Mouse (Mus musculus) adrenal gland, adult 2 months (tissue): Measurements from ENCODE around the gene Gls2. TPM values are rescaled to one million over a fixed set of nuclear protein-coding genes. Genes with fewer than 3 reads are reported as not detected.
"Not testable (repeated sequence)": the region's sequence is repeated elsewhere in the genome, so short reads cannot be mapped to it uniquely, and the experiment has no call there.

Experiments used
- DNase-seq: peaks from one replicate; pipeline ENCODE4 v3.0.0; 2021
- polyA plus RNA-seq: library from polyadenylated mRNA; depleted of rRNA; stranded (reverse); fragments of >200 nt; gene quantifications from 2 replicates; pipeline ENCODE4 v1.2.3, GENCODE M21; 2012
- total RNA-seq, 2 experiments: library from RNA; stranded (reverse); gene quantifications; 2 replicates each; pipeline ENCODE4 v1.2.3; 2021

Gene Gls2
- total and polyA plus RNA-seq, 3 experiments = 2.5 to 3.8 (median 3.7) TPM

DNA sequence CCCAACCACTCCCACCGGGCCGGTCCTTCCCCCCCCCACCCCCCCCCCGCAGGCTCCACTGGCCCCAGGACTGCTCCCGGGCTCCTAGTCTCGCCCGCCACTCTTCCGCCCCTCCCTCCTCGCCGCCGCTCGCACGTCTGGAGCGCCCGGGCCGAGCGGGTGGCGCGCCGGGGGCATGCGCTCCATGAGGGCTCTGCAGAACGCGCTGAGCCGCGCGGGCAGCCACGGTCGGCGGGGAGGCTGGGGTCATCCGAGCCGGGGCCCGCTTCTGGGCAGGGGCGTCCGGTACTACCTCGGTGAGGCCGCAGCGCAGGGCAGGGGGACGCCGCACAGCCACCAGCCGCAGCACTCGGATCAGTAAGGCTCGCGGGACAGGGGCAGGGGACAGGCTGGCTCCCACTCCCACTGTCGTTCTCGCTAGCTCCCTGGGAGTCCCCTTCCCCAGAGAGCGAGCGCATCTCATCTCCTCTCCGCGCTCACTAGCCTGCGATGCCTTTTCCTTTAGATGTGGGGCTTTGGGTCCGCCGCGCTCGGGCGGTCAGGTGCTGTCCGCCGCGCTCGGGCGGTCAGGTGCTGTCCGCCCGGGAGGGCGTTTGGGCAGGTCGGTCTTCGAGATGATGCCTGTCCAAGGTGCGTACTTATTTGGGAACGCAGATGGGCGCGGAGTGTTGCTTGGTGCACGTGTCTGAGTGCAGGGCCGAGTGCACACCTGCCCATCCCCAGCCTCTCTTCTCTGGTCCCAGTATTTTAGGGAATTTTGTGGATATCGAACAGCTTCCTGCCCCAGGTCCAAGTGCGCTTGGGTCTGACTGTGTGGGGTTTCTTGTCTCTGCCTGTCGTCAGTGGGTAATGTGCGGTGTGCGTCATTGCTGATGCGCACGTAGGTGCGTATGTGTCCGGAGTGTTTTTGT is 549 bp downstream of the Gls2 start:
- DNase-seq = no peak

DNA sequence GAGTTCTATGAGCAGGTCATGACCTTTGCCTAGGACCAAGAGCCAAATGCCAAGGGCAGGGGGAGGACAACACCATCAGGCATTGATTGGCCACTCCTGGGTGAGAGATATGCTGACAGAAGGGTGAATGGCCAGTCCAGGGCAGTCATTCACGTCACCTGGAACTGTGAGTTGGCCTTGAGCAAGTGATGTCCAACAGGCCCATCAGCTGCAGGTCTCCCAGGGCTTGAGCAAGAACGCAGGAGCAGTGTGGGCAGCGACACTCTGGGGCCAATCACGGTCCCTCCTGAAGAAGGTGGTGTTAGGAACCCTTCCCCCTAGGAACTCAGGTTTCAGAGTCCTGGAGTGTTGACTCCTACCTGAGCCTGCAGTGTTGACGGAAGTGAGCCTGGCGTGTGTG is 7.6 kb downstream of the Gls2 start:
- no peak for DNase-seq

DNA sequence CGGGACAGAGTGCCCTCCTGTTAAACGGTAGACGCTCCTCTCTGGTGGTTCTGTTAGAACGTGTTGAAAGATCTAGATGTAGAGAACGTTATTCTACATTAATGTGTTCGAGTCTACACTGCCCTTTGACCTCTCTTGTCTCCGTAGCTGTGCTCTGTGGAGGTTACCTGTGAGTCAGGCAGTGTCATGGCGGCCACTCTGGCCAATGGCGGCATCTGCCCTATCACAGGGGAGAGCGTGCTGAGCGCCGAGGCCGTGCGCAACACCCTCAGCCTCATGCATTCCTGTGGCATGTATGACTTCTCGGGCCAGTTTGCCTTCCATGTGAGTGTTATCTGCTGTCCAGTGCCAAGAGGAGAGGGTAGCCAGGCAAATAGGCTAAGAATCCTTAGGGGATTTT is 10.7 kb downstream of the Gls2 start:
- DNase-seq = no peak

DNA sequence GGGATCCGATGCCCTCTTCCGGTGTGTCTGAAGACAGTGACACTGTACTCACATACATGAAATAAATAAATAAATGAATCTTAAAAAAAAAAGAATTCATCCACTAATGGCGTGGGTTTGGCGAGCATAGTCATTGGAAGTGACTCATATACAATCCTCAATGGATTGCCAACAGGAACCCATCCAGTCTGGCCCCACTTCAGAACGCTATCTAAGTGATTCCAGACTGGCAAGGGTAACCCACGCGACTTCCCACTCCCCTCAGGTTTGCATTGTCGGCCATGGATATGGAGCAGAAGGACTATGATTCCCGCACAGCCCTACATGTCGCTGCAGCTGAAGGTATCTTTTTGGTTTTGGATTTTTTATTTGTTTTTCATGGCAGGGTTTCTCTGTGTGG is 14.1 kb downstream of the Gls2 start:
- no peak for DNase-seq

DNA sequence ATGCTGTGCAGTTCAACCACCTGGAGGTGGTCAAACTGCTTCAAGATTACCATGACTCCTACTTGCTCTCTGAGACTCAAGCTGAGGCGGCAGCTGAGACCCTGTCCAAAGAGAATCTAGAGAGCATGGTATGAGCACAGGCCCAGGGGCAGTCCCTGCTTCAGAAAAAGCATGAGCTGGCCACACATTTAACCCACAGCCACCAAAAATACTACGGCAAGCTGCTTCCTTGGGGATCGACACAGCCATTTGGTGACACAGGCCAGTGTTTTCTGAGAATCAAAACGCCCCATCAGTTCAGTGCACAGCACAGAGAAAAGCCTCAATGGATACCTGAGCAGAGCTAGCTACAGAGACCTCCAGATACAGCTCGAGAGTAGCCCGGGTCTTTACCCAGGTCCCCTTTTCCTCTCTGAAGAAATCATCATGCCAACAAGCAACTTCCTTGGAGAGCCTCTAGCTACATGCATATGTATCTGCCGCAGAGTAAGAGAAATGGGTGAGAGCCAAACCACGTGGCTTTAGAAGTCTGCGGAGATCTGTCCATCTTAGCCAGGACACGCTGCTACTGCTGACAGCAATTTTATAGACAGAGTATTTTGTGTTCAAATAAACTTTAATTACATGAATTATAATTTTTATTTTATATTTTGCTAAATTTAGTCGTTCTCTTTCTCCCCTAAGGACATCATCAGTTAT is 15.2 kb downstream of the Gls2 start:
- DNase-seq = no peak

DNA sequence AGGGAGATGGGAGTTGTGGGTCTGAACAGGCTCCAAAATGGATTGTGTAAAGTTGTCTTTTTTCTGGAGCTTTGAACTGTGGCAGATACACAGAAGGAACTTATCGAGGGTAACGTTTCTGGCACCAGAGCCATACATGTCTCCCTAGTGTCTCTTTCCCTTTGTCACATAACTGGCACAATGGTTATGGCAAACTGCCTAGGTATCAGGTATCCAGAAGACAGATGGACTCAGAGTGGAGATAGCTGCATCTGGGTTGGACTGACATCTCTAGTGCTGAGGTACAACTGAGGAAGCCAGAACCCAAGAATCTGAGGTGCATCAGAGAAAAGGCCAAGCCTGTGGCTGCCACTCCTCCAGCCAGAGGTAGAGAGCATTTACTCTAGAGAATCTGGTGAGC is 15.9 kb downstream of the Gls2 start:
- no peak for DNase-seq

DNA sequence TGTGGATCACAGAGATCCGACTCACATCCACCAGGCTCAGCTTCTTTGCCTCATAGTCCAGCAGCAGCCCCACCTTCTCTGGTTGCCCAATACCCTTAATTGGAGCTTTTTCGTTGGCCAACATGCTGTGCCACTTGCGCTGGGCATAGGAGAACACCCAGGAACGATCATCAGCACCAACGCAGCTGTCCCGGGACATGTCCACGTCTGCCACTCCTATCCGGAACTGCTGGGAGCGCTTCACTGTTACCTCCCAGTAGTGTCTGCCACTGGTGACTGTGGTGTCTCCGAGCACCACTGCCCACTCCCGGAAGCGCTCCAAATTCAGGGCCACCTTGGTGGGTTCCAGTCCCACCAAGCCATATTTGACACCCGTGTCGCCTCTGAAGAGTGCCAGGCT is 16.7 kb downstream of the Gls2 start:
- peak; percentile 52 for DNase-seq

DNA sequence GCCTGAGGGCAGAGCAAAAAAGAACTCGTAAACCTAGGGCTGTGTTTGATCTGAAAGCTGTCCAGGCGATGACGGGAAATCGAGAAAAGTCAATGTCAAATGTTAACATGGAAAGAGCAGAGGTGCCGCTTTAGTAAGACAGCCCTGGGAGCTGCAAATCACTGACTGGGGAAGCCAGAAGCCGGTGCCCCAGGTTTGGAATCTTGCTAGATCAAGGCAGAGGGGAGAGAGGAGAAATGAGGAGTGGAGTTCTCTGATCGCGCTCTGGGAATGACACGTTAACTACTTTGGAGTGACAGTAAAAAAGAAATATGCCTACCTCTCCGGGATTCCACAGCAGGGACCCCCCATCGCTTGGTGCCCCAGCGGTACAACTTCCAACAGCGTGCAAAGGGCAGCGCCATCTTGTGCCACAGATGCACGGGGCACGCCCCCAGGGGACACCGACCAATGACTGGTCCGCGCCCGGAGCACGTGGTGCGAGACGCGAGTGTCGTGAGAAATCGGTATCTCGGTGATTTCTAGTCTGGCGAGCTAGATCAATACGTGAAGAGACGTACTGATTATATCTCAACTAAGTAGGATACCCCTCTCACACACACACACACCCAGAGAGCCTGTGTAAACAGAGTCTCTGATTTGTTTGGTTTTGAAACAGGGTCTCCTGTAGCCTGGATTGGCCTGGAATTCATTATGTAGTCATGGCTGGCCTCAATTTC is 17.3 kb downstream of the Gls2 start, which contains the start of gene Spryd4:
Gene Spryd4 (minus strand): TSS at position 418 of the 719 bp plus-strand sequence.
- DNase-seq = peak; percentile 93

DNA sequence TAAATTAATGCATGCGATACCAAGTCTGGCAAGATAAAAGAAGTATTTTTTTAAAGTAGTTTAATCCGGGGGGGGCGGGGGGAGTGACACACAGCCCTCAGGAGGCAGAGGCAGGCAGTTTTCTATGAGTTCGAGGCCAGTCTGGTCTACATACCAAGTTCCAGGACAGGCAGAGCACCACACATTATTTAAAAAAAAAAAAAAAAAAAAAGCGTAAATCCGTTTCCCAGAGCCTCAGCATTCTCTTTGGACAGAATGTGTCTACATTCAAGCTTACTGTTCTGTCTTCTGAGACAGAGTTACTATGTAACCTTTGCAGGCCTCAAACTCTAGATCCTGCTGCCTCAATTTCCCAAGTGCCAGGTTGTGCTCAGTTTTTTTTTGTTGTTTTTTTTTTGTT is 17.9 kb downstream of the Gls2 start:
- no peak for DNase-seq

DNA sequence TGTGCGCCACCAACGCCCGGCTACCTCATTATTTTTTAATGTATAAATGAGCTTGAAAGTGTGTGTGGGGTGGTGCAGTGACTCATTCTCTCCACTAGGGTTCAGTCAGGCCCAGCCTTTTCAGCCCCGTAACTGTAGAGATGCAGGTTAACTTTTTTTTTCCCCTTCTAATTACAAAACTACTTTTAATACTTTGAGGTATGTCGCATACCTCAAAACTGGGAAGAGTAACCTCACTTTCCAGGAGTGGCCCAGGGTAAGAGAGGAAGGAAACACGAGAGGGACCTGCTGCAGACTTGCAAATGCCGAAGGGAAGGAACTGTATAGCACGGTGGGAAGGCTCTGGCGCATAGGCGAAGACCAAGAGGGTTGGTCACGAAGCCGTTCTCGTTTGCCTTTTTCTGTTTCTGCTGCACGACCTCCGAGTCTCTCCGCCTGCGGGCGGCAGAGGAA is 18.6 kb downstream of the Gls2 start:
- DNase-seq = peak; percentile 63

DNA sequence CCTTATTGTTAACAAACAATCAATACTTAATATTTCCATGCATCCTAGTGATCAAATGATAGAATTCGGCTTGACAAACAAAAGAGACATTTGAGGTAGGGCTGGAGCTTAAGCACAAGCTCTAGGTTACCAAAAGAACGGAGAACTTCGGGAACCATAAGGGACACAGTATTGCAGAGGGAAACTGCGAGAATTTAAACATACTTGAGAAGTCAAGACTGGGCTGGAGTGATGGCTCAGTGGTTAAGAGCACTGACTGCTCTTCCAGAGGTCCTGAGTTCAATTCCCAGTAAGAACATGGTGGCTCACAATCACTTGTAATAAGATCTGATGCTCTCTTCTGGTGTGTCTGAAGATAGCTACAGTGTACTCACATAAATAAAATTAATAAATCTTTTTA is 19.9 kb downstream of the Gls2 start:
- DNase-seq = not testable (repeated sequence)

DNA sequence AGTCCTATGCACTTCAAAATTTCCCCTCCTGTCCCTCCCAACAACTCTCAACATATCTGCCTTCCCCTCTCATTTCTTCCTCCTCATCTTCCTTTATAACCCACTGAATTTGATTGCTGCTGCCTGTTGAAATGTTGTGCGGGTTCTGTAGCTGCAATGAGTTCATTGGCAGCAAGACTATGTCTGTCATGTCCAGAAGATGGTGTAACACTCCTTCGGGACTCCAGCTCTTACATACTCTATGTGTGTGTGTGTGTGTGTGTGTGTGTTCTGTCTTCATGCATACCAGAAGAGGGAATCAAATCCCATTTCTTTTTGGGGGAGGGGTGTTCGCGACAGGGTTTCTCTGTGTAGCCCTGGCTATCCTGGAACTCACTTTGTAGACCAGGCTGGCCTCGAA is 20.7 kb downstream of the Gls2 start:
- no peak for DNase-seq

DNA sequence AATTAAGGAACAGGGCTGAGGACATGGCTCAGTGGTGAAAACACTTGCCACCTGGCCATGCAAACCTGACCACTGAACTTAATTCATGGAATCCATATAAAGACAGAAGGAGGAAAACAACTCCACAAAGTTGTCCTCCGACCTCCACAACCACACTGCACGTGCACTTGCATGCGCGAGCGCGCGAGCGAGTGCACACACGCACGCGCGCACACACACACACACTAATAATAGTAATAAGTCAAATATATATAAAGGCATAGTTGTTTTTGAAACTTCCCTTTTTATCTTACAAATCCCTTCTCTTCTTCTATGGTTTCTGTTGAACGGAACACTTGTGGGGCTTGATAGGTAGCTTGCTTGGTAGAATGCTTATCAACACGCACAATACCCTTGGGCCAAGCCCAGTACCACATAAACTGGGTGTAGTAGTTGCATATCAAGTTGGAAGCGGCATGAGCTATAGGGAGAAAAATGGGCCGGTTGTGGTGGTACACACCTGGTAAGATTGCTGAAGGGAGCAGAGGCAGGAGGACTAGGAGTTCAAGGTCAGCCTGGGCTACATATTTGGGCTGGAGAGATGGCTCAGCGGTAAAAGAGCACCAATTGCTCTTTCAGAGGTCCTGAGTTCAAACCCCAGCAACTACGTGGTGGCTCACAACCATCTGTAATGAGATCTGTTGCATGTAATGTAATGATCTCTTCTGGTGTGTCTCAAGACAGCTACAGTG is 24.3 kb downstream of the Gls2 start:
- no peak for DNase-seq

DNA sequence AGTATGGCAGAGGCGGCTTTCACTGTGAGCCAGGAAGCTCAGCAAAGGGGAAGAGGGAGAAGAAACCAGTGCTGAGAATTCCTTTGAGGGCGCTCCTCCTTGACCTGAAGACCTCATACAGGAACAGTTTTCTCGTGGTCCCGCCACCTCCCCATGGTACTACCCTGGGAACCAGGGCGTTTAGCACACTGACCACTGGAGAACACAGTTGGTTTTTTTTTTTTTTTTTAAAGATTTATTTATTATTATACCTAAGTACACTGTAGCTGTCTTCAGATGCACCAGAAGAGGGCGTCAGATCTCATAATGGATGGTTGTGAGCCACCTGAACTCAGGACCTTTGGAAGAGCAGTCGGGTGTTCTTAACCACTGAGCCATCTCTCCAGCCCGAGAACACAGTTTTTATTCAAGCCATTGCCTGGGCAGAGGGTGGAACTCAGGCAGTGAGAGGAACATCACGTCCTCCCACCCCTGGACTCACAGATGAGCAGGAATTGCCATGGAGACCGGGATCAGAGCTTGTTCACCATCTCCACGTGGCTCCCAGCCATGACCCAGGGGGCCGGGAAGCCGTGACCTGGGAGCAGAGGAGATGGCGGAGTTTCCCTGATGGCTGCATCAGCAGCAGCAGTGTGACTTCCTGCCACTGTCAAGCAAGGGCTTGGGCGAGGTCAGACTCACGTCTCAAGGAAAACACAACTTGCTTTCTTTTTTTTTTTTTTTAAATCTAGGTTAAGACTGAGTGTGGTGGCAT is 27.5 kb downstream of the Gls2 start:
- peak; percentile 14 for DNase-seq

DNA sequence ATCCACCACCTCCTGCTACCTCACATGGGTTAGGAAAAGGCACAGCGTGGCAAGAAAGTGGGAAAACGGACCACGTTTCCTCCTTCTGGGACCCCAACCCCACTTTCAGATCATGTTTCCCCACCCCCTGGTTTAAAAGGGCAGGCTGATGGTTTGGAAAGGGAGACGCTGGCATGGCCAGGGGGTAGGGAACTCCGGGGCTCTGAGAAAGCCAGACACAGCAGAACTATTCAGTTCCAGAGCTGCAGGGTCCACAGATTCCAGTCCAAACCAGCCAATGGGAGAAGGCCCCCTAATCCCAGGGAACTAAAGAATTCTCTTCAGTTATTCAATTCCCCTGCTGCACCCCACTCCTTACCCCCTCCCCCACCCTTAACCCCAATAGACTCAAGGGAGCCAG is 30.8 kb downstream of the Gls2 start:
- no peak for DNase-seq

DNA sequence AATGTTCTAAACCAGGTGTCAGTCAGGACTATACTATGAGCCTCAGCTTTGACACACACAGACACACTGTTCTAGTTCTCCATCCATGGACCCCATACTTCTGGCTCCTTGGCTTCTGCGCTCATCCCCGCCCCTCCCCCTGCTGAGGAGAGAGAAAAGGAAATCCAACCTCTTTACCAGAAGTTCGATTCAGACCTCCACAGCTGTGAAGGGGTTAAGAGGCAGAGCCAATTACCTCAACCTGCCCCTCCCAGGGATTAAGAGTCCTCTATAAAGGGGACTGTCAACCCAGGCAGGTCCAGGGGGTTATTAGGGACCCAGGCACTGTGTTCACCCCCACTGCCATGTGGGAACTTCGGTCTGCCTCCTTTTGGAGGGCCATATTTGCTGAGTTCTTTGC is 31.3 kb downstream of the Gls2 start, which contains the start of gene Mip:
Gene Mip (plus strand): TSS at position 301 of the 400 bp plus-strand sequence.
- DNase-seq = no peak

DNA sequence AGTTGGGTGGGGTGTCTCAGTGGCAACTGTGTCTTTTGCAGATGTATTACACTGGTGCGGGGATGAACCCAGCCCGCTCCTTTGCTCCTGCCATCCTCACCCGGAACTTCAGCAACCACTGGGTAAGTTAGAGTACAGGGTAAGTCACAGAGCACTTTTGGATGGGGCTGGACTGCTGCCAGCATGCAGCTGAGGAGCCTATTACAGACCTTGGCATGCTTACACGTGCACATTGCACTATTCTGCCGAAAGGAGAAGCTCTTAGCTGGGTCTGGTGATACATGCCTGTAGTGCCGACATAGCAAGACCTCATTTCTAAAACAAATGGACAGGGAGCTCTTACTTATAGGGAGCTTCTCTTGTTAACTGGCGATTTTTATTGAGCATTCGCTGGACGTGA is 33.3 kb downstream of the Gls2 start:
- no peak for DNase-seq

DNA sequence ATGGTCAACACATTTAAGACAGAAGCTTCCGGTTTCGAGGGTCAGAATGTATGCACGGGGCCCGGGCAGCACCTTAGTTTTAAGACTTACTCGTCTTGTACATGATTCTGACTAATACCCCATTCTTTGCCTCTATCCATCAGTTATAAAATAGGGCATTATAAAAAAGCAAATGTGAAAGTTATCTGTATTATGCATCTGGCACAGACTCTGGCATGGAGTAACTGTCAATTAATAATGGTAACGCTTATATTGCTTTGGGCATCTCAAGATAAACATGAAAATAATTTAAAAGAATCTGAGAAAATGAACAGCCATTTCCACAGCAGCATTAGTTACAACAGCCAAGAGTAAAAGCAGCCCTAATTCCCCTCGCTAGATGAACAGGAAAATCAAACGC is 33.8 kb downstream of the Gls2 start:
- DNase-seq = no peak

DNA sequence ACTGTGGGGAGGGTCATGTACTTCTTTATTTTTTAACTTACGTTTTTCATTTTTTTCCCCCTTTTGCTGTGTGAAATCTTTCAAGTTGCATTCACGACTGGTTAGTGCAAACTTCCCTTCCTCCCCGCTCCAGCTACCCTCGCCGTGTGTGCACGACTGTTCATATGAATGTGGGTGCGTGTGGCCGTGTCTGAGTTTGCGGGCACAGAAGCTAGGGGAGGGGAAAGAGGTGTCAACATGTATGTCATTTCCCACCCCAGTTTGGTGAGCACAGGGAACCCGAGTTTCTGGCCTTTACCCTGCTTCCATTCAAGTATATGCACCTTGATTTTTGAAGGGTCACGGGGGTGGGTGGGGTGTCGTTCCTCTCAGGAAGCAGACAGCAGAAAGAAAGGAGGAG is 36.3 kb downstream of the Gls2 start:
- DNase-seq = no peak

DNA sequence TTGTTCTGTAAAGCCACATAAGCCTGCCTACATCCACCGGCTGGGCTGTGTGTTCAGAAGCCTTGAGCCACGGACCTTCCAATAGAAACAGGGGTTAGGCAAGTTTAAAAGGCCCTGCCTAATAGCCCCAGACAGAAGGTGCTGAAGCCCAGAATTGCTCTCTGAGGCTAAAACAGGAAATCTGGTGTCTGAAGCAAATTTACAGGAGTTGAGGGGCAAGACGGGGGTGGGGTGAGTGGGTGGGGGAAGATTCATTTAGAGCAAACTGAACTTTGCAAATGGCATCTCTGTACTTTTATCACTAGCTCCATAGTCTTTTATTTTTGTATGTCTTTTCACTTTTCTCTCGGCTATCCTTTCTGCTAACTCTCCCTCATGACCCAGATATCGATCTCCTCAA is 36.9 kb downstream of the Gls2 start:
- no peak for DNase-seq
